16 mouse cellular contexts compared by ENCODE assay signal in genomic region chr6:99173066-99173901, GRCm38 (mm10).
A peak's percentile ranks its signal among the peaks of the same experiment; 100 is the strongest.
DNase-seq lines count a peak whose midpoint lies in the region; ATAC-seq and TF ChIP-seq lines count a peak whose summit lies in the region.
"Had no signal": no experiment of that assay in that cellular context is flagged by ENCODE, and none has a peak within 500 bp of the region (broad histone marks: within the 10 kb centered on the region; RNA-seq: fewer than 3 reads in every experiment).

No protein-coding gene starts in this region.

- TF ChIP-seq CTCF in heart, adult 2 months (IDR thresholded peaks at IDR 0.05): no peak

- 18% methylated on average over 14 of the region's 14 CpGs for WGBS in heart, embryonic 10.5 days
- 61% methylated on average over 14 of the region's 14 CpGs for WGBS in heart, adult 2 months
- WGBS in lung, embryonic 15.5 days: 18% methylated on average over 14 of the region's 14 CpGs
- WGBS in liver, embryonic 11.5 days: 47% methylated on average over 14 of the region's 14 CpGs
- WGBS in stomach, embryonic 14.5 days: 28% methylated on average over 14 of the region's 14 CpGs

- ATAC-seq in lung, embryonic 15.5 days (ENCODE audit: borderline replicate concordance, extremely low read depth, low FRiP score, low TSS enrichment): peak; percentile 28; the same call in 1 of the 2 replicates
- ATAC-seq in liver, embryonic 11.5 days (replicated peaks; ENCODE audit: low FRiP score): no peak
- peak; percentile 68 for ATAC-seq in stomach, embryonic 14.5 days (ENCODE audit: insufficient number of reproducible peaks, insufficient read depth, low FRiP score, low read depth)
- ATAC-seq: forebrain, embryonic 15.5 days had no signal

- H3K27ac ChIP-seq in heart, embryonic 10.5 days: peak overlapping the region; percentile 78
- H3K27ac ChIP-seq in heart, adult 2 months: no peak overlapping the region
- H3K27ac ChIP-seq in lung, embryonic 15.5 days: peak overlapping the region; percentile 86
- H3K27ac ChIP-seq in liver, embryonic 11.5 days (ENCODE audit: low read depth, low read length): peak overlapping the region; percentile 61; the same call in 1 of the 2 replicates
- H3K27ac ChIP-seq in stomach, embryonic 14.5 days (ENCODE audit: low read length): peak overlapping the region; percentile 74
- H3K27ac ChIP-seq: forebrain, embryonic 15.5 days; hindbrain, embryonic 15.5 days had no signal

- H3K4me3 ChIP-seq in heart, embryonic 10.5 days: peak overlapping the region; percentile 19; the same call in 1 of the 2 replicates
- H3K4me3 ChIP-seq in heart, adult 2 months: no peak overlapping the region
- H3K4me3 ChIP-seq in lung, embryonic 15.5 days: peak overlapping the region; percentile 15
- H3K4me3 ChIP-seq in liver, embryonic 11.5 days (ENCODE audit: low read depth, low read length): no peak overlapping the region
- H3K4me3 ChIP-seq in stomach, embryonic 14.5 days (ENCODE audit: low read depth, low read length): 0 out of 2 replicates have a peak overlapping the region, but pooled peaks have one; percentile 7
- H3K4me3 ChIP-seq: forebrain, embryonic 15.5 days; hindbrain, embryonic 15.5 days had no signal

- no peak for DNase-seq in heart, embryonic 10.5 days (ENCODE audit: low spot score)
- no peak for DNase-seq in heart, adult 2 months
- DNase-seq in lung, postnatal 25 days (ENCODE audit: low spot score): no peak
- DNase-seq in liver, embryonic 11.5 days (ENCODE audit: low spot score): no peak
- DNase-seq in embryo, embryonic 10 days (ENCODE audit: low spot score): no peak
- no peak for DNase-seq in frontal cortex, postnatal 10 days (ENCODE audit: low spot score in 2 of 2)
- DNase-seq: cerebellum, adult 11 months; gastrocnemius, postnatal 10 days; kidney, postnatal 10 days; right cerebral cortex, postnatal 4 days; thymus, adult 18-20 months had no signal

- no peaks in the 10 kb centered on the region for H3K27me3 ChIP-seq in heart, embryonic 10.5 days (ENCODE audit: insufficient read depth, poor library complexity, severe bottlenecking)
- H3K27me3 ChIP-seq in heart, adult 2 months (ENCODE audit: control insufficient read depth, insufficient read depth, low read length): no peaks in the 10 kb centered on the region
- H3K27me3 ChIP-seq in lung, embryonic 15.5 days: no peaks in the 10 kb centered on the region
- no peaks in the 10 kb centered on the region for H3K27me3 ChIP-seq in liver, embryonic 11.5 days (replicated peaks; ENCODE audit: control insufficient read depth, insufficient read depth, low read length)
- H3K27me3 ChIP-seq in stomach, embryonic 14.5 days (ENCODE audit: control insufficient read depth, insufficient read depth, low read length): no peaks in the 10 kb centered on the region
- H3K27me3 ChIP-seq: forebrain, embryonic 15.5 days; hindbrain, embryonic 15.5 days had no signal

- no peaks in the 10 kb centered on the region for H3K9me3 ChIP-seq in heart, embryonic 10.5 days
- no peaks in the 10 kb centered on the region for H3K9me3 ChIP-seq in lung, embryonic 15.5 days
- H3K9me3 ChIP-seq in liver, embryonic 11.5 days (ENCODE audit: control insufficient read depth, low read length): no peaks in the 10 kb centered on the region
- H3K9me3 ChIP-seq in stomach, embryonic 14.5 days (ENCODE audit: control insufficient read depth, low read depth, low read length): no peaks in the 10 kb centered on the region
- H3K9me3 ChIP-seq: forebrain, embryonic 15.5 days; G1E; hindbrain, embryonic 15.5 days had no signal

- H3K4me2 ChIP-seq in lung, embryonic 15.5 days: peak overlapping the region; percentile 43
- peak overlapping the region; percentile 44 for H3K4me2 ChIP-seq in liver, embryonic 11.5 days
- peak overlapping the region; percentile 13; the same call in 1 of the 2 replicates for H3K4me2 ChIP-seq in stomach, embryonic 14.5 days (replicated peaks; ENCODE audit: low read depth, low read length)
- H3K4me2 ChIP-seq: forebrain, embryonic 15.5 days; hindbrain, embryonic 15.5 days had no signal

- no peak for TF ChIP-seq POLR2A in heart, adult 2 months (IDR thresholded peaks at IDR 0.05; ENCODE audit: insufficient read depth, low read depth, low read length)

- no peak for TF ChIP-seq EP300 in heart, adult 2 months (IDR thresholded peaks at IDR 0.05; ENCODE audit: insufficient read depth, low read depth, low read length)

- intact Hi-C loops in heart, adult 2 months (cut with DNase I): no loop called here

- H3K4me1 ChIP-seq in heart, embryonic 10.5 days: peaks cover 54% of the 10 kb centered on the region
- H3K4me1 ChIP-seq in heart, adult 2 months (ENCODE audit: control insufficient read depth, insufficient read depth, low read length): peaks cover 12% of the 10 kb centered on the region
- H3K4me1 ChIP-seq in lung, embryonic 15.5 days: peaks cover 52% of the 10 kb centered on the region
- H3K4me1 ChIP-seq in liver, embryonic 11.5 days (replicated peaks; ENCODE audit: control insufficient read depth, insufficient read depth, low read length): peaks cover 21% of the 10 kb centered on the region
- H3K4me1 ChIP-seq in stomach, embryonic 14.5 days (ENCODE audit: control insufficient read depth, insufficient read depth, low read length): peaks cover 27% of the 10 kb centered on the region
- H3K4me1 ChIP-seq: hindbrain, embryonic 15.5 days had no signal

- H3K36me3 ChIP-seq in heart, embryonic 10.5 days: no peaks in the 10 kb centered on the region
- no peaks in the 10 kb centered on the region; the same call in 1 of the 2 replicates for H3K36me3 ChIP-seq in heart, adult 2 months (ENCODE audit: control insufficient read depth, insufficient read depth, low read length)
- H3K36me3 ChIP-seq in lung, embryonic 15.5 days: no peaks in the 10 kb centered on the region
- H3K36me3 ChIP-seq in liver, embryonic 11.5 days (ENCODE audit: control insufficient read depth, insufficient read depth, low read length): no peaks in the 10 kb centered on the region
- no peaks in the 10 kb centered on the region for H3K36me3 ChIP-seq in stomach, embryonic 14.5 days (ENCODE audit: control insufficient read depth, insufficient read depth, low read length)
- H3K36me3 ChIP-seq: forebrain, embryonic 15.5 days; hindbrain, embryonic 15.5 days had no signal

- no peak overlapping the region for H3K9ac ChIP-seq in heart, adult 2 months (ENCODE audit: low read depth, low read length)
- 0 out of 2 replicates have a peak overlapping the region, but pooled peaks have one; percentile 10 for H3K9ac ChIP-seq in lung, embryonic 15.5 days
- H3K9ac ChIP-seq in liver, embryonic 11.5 days (ENCODE audit: low read depth, low read length): no peak overlapping the region
- no peak overlapping the region for H3K9ac ChIP-seq in stomach, embryonic 14.5 days (replicated peaks; ENCODE audit: low read depth, low read length)
- H3K9ac ChIP-seq: forebrain, embryonic 15.5 days; hindbrain, embryonic 15.5 days had no signal

- no peaks in the 10 kb centered on the region for H3K79me2 ChIP-seq in heart, adult 2 months (replicated peaks; ENCODE audit: control insufficient read depth, insufficient read depth, low read length)

Comparison
In these comparisons a context has a peak if more than half of its experiments do, and no peak if none do; other contexts are left out.
1. H3K4me3 ChIP-seq: peak in heart, embryonic 10.5 days (single experiment), lung, embryonic 15.5 days (single experiment) and stomach, embryonic 14.5 days (single experiment); none in heart, adult 2 months (single experiment) and liver, embryonic 11.5 days (single experiment).
2. Peak in every context shown above with its lines, with median percentiles within 50 percentile points of each other: H3K4me2 ChIP-seq.